Mouse (Mus musculus) embryonic facial prominence, embryonic 11.5 days (tissue): ENCODE data around the gene Pcbp2. TPM values are rescaled to one million over a fixed set of nuclear protein-coding genes. Genes with fewer than 3 reads are reported as not detected.
A peak's percentile ranks its signal among the peaks of the same experiment; 100 is the strongest.

Source experiments
- ATAC-seq: fragments of 200-750 bp; cut with Nextera tagmentation; replicated peaks from 2 replicates; pipeline ENCODE4 v1.8.0; 2017; ENCODE audit warnings: low read depth; ENCODE audit not compliant: insufficient number of reproducible peaks, low FRiP score, low TSS enrichment
- DNase-seq: peaks from one replicate; pipeline ENCODE4 v3.0.0-alpha.2; 2015; ENCODE audit warnings: low spot score
- H3K27ac ChIP-seq: fragments of 300-500 bp; sonication (generic); replicated peaks from 2 replicates; pipeline ENCODE4 v1.5.1; 2014; ENCODE audit warnings: mild to moderate bottlenecking, low read depth, low read length, control low read depth
- H3K27me3 ChIP-seq: fragments of 300-500 bp; sonication (generic); 2 replicates; pipeline ENCODE4 v1.6.1; 2014; ENCODE audit warnings: mild to moderate bottlenecking, low read length, moderate library complexity, mixed read lengths; ENCODE audit not compliant: control insufficient read depth, insufficient read depth
- H3K36me3 ChIP-seq: fragments of 300-500 bp; sonication (generic); replicated peaks from 2 replicates; pipeline ENCODE4 v1.6.1; 2014; ENCODE audit warnings: low read depth, mild to moderate bottlenecking, low read length, moderate library complexity, mixed read lengths; ENCODE audit not compliant: control insufficient read depth, insufficient read depth
- H3K4me1 ChIP-seq: fragments of 300-500 bp; sonication (generic); 2 replicates; pipeline ENCODE4 v1.6.1; 2014; ENCODE audit warnings: low read length, mixed read lengths; ENCODE audit not compliant: control insufficient read depth, insufficient read depth
- H3K4me2 ChIP-seq: fragments of 300-500 bp; sonication (generic); 2 replicates; pipeline ENCODE4 v1.6.1; 2014; ENCODE audit warnings: low read depth, mild to moderate bottlenecking, control low read depth, low read length, moderate library complexity
- H3K4me3 ChIP-seq: fragments of 300-500 bp; sonication (generic); 2 replicates; pipeline ENCODE4 v1.5.1; 2014; ENCODE audit warnings: low read depth, low read length, control low read depth
- H3K9ac ChIP-seq: fragments of 300-500 bp; sonication (generic); replicated peaks from 2 replicates; pipeline ENCODE4 v1.6.1; 2014; ENCODE audit warnings: mild to moderate bottlenecking, control low read depth, low read length
- H3K9me3 ChIP-seq: fragments of 300-500 bp; sonication (generic); replicated peaks from 2 replicates; pipeline ENCODE4 v1.6.1; 2016; ENCODE audit warnings: mild to moderate bottlenecking, low read length, inconsistent platforms, mixed read lengths; ENCODE audit not compliant: control insufficient read depth
- WGBS: fragments of 180-500 bp; shearing (Covaris S2); extraction: QIAGEN DNeasy Blood & Tissue Kit; methylation state at CpG from one replicate; pipeline ENCODE4 v1.1.7; 2014; 5-methylcytosine and 5-hydroxymethylcytosine counted together
- polyA plus RNA-seq: library from polyadenylated mRNA; unstranded; fragments of >200 nt; fragmentation: Nextera tagmentation; extraction: Ambion mirVana; gene quantifications from 2 replicates; pipeline ENCODE4 v1.2.1, GENCODE M21; 2014

The Pcbp2 gene
- polyA plus RNA-seq, 1 experiment from 2014 or later = 288 TPM

DNA sequence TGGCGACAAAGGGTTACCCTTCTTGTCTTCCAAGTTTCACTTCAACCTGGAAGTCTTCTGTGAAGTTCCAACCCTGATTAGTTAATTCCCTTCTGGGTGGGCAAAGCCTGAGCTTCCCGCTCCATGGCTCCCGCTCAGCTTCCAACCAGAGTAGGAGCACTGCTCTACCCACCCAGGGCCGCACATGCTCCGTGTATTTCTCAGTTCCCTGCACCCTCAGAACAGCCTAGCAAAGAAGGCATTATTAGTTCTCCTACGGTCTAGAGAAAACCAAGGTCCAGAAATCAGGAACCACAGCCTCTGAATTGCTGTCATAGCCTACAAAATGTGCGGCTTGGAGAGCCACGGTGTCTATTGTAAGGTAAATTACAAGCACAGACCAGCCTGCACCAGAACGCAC lies 39.8 kb downstream of the Pcbp2 start:
- Histone ChIP-seq H3K9ac (peak overlapping the region; percentile 68), H3K27ac (peak overlapping the region; percentile 67; the same call in 1 of the 2 replicates), H3K4me3 (peak overlapping the region; percentile 57), H3K4me2 (peak overlapping the region; percentile 81), H3K9me3 (no peaks in the 10 kb centered on the region), H3K36me3 (no peaks in the 10 kb centered on the region), H3K4me1 (peaks cover 8% of the 10 kb centered on the region), H3K27me3 (no peaks in the 10 kb centered on the region)
- ATAC-seq (peak; percentile 57), DNase-seq (peak; percentile 26)
- WGBS = 6% methylated on average over 9 of the region's 9 CpGs

DNA sequence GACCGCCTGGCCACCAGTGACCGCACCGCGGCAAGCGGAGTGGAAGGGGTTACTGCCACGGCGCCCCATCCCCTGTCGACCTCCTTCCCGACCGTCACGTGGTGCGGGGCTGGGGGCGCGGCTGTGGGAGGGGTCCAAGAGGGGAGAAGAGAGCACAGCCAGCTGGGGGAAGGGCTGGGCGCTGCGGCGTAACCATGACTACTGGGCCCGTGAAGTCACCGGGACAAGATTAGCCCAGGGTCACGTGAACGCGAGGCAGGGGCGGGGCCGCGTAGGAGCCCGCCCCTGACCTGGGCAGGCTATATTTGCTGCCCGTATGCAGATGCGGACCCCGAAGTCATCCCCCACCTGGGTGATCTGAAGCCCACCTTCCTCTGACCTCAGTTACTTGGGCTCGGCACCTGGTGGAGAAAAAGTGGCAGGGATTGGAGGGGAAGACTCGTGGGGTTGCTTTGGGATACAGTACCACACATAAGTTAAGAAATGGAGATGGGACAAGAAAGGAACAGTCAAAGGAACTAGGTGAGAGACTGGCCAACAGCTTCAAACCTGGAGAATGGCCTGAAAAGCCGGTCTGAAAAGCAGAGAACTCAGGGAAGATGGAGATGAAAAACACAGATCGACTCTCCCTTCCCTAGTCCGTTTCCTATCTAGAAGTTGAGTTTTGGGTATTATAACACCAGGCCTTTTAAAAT lies 40.4 kb downstream of the Pcbp2 start:
- 3% methylated on average over 34 of the region's 34 CpGs for WGBS
- Histone ChIP-seq H3K36me3 (no peaks in the 10 kb centered on the region), H3K9me3 (no peaks in the 10 kb centered on the region), H3K27me3 (no peaks in the 10 kb centered on the region), H3K27ac (peak overlapping the region; percentile 67), H3K4me2 (peak overlapping the region; percentile 81), H3K9ac (peak overlapping the region; percentile 68), H3K4me3 (peak overlapping the region; percentile 57), H3K4me1 (peaks cover 8% of the 10 kb centered on the region)
- peak; percentile 96 for DNase-seq
- peak; percentile 90 for ATAC-seq

DNA sequence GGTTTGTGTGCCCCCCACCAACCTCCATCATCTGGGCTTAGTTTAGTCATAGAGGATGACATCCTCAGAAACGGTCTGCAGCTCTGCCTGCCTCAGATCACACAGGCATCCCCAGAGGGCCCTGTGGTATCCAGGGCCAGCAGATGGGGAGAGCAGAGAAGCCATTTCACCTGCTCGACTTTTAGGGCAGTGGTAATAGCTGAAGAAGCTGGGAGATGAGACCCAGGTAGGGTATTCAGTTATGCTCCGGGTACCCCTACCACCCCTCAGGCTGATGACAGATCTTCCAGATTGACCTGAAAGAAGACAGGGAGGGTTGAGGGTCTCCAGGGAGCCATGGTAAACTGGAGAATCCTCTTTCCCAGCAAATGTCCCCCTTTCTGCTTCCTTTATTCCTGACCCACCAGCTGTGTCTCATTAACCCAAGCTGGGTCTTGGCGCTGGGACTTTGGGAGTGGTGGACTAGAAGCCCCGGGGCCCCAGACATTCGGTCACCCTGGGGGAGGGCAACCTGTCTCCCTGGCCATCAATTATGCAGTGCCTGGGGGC lies 41.0 kb downstream of the Pcbp2 start:
- Histone ChIP-seq H3K9me3 (no peaks in the 10 kb centered on the region), H3K27ac (peak overlapping the region; percentile 67; the same call in 1 of the 2 replicates), H3K9ac (no peak overlapping the region), H3K36me3 (no peaks in the 10 kb centered on the region), H3K4me2 (peak overlapping the region; percentile 81; the same call in 1 of the 2 replicates), H3K4me3 (no peak overlapping the region), H3K27me3 (no peaks in the 10 kb centered on the region), H3K4me1 (peaks cover 8% of the 10 kb centered on the region)
- 6% methylated on average over 6 of the region's 6 CpGs for WGBS
- DNase-seq (peak; percentile 67), ATAC-seq (0 out of 2 replicates have a peak, but pooled peaks have one; percentile 5)

DNA sequence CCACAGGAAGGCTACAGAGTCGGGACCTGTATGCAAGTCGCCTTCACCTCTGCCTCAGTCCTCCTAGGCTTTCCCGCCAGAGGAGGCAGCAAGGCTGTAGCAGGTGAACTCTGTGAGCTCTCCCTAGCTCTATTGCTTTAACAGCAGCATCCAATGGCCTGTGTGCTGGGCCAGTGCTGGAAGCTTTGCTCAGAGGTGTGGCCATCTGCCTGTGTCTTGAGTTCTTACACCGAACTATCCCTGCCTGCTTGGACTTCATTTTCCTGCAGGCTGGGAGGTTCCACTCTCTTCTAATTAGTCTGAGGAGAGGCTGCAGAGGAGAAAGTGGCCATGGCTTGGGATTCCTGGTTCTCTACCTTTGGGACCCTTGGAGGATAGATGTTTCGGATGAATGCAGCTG lies 41.7 kb downstream of the Pcbp2 start:
- Histone ChIP-seq H3K4me1 (peaks cover 8% of the 10 kb centered on the region), H3K9ac (0 out of 2 replicates have a peak overlapping the region, but pooled peaks have one; percentile 23), H3K9me3 (no peaks in the 10 kb centered on the region), H3K36me3 (no peaks in the 10 kb centered on the region), H3K27me3 (no peaks in the 10 kb centered on the region), H3K4me3 (no peak overlapping the region), H3K27ac (peak overlapping the region; percentile 54), H3K4me2 (peak overlapping the region; percentile 19)
- no peak for DNase-seq
- WGBS = 24% methylated on average over 5 of the region's 5 CpGs
- ATAC-seq = no peak

DNA sequence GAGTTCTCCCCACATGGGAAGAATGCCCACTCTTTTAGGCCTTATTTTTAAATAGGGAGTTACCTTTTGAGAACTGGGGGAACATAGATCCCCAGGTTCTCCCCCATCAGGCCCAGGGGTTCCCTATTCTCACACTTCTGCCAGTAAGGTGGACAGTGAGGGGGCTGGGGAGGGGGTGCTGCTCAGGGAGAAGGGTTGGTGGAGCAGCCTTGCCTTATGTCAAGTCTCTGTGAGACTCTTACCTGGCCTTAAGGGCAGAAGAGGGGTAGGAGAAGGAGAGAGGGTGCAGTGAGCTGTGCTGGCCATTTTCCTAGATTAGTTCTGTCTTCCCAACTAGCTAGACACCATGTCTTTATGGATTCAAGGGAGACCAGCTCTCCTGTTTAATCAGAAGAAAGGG lies 42.1 kb downstream of the Pcbp2 start:
- ATAC-seq = no peak
- Histone ChIP-seq H3K9me3 (no peaks in the 10 kb centered on the region), H3K36me3 (no peaks in the 10 kb centered on the region), H3K27me3 (no peaks in the 10 kb centered on the region), H3K9ac (peak overlapping the region; percentile 23; the same call in 1 of the 2 replicates), H3K4me3 (no peak overlapping the region), H3K4me2 (no peak overlapping the region; the same call in 1 of the 2 replicates), H3K4me1 (peaks cover 8% of the 10 kb centered on the region), H3K27ac (peak overlapping the region; percentile 54)
- DNase-seq = no peak

DNA sequence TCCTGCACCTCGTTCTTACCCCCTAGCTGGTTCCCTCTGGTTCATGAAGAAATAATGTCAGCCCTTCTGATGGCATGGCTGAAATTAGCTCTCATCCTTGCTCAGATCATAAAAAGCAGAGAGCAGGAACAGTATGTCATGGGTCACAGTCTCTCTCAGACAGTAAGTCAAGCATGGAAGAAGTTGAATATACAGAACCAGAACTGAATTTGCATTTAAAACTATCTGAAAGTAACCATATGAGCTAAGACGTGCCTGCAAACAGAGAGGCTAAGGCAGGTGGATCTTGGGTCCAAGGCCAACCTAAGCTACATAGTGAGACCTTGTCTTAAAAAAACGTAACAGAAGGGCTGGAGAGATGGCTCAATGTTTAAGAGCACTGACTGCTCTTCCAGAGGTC lies 42.7 kb downstream of the Pcbp2 start:
- Histone ChIP-seq H3K4me2 (no peak overlapping the region), H3K27ac (no peak overlapping the region), H3K4me3 (no peak overlapping the region), H3K36me3 (no peaks in the 10 kb centered on the region), H3K9me3 (no peaks in the 10 kb centered on the region), H3K9ac (no peak overlapping the region), H3K27me3 (no peaks in the 10 kb centered on the region), H3K4me1 (peaks cover 8% of the 10 kb centered on the region)
- ATAC-seq (no peak), DNase-seq (no peak)
- 88% methylated on average over 3 of the region's 3 CpGs for WGBS

DNA sequence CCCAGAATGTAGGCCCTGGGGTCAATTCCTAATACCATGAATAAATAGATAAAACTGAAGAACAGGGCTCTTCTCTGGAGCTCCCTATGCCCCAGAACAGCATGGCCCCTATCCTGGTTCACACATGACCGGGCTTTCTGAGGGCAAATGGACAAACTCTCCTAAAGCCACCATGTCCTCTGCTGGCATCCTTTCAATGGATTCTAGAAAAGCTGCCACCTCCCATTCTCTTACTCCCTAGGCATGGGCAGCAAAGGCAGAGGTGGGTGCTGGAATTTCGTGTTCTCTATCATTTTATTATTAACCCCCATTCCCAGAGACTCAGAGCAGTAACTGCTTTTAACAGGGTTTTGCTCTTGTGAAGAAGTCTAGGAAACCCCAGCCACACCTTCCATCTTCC lies 44.9 kb downstream of the Pcbp2 start:
- Histone ChIP-seq H3K27ac (no peak overlapping the region), H3K4me2 (no peak overlapping the region), H3K36me3 (no peaks in the 10 kb centered on the region), H3K9me3 (no peaks in the 10 kb centered on the region), H3K9ac (no peak overlapping the region), H3K27me3 (no peaks in the 10 kb centered on the region), H3K4me1 (peaks cover 8% of the 10 kb centered on the region), H3K4me3 (no peak overlapping the region)
- 81% methylated on average over 2 of the region's 2 CpGs for WGBS
- no peak for ATAC-seq
- DNase-seq = no peak

DNA sequence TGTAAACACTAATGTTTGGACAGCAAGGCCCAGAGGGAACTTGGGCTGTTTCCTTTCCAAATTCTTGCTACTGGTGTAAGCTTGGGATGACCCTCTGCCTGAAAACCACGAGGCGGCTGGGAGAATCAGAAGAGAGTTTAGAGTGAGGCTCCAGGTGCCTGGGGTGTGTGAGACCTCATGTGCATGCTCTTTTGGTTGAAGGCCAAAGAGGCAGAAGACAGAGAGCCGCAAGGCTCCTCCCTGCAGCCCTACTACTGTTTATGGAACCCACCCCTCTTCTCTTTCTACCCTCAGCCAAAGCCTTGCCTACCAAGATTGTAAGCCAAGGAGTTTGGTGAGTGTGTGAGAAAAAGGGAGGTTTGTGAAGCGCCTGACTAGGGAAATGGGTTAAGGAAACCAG lies 45.5 kb downstream of the Pcbp2 start:
- H3K36me3 ChIP-seq = no peaks in the 10 kb centered on the region
- no peak for DNase-seq
- peak overlapping the region; percentile 81 for H3K4me2 ChIP-seq
- H3K27me3 ChIP-seq = no peaks in the 10 kb centered on the region
- peaks cover 8% of the 10 kb centered on the region for H3K4me1 ChIP-seq
- peak overlapping the region; percentile 55 for H3K4me3 ChIP-seq
- H3K9ac ChIP-seq = peak overlapping the region; percentile 74
- 35% methylated on average over 4 of the region's 4 CpGs for WGBS
- no peak for ATAC-seq
- H3K27ac ChIP-seq = no peak overlapping the region
- H3K9me3 ChIP-seq = no peaks in the 10 kb centered on the region
